Mouse (Mus musculus) liver, embryonic 14.5 days (tissue): ENCODE data around the gene Agtrap.

ENCODE experiments used
- CTCF ChIP-seq: IDR thresholded peaks from 2 replicates; pipeline ENCODE4 v1.5.1; 2016; ENCODE audit warnings: antibody characterized with exemption, low read depth, control low read depth
- EP300 ChIP-seq: IDR thresholded peaks from 2 replicates; pipeline ENCODE4 v1.6.1; 2016; ENCODE audit warnings: antibody characterized with exemption, low read depth

- TF ChIP-seq CTCF = no peak
- no peak for TF ChIP-seq EP300
Observed at GRCm38 (mm10) chr4:148075881-148076280, 11.9 kb downstream of the Agtrap start.
